Mouse (Mus musculus) testis, adult 2 months (tissue): ENCODE data around the gene Aqp9.

Experiments
- CTCF ChIP-seq: fragments of 200-500 bp; IDR thresholded peaks from 2 replicates; pipeline ENCODE4 v1.5.1; 2012; ENCODE audit warnings: low read depth, mild to moderate bottlenecking, inconsistent platforms, low read length, moderate library complexity; ENCODE audit not compliant: control insufficient read depth, insufficient read depth, insufficient replicate concordance
- POLR2A ChIP-seq: fragments of 200-500 bp; IDR thresholded peaks from 2 replicates; pipeline ENCODE4 v1.6.1; 2012; ENCODE audit warnings: low read depth, mild to moderate bottlenecking, inconsistent platforms, low read length, moderate library complexity; ENCODE audit not compliant: control insufficient read depth

DNA sequence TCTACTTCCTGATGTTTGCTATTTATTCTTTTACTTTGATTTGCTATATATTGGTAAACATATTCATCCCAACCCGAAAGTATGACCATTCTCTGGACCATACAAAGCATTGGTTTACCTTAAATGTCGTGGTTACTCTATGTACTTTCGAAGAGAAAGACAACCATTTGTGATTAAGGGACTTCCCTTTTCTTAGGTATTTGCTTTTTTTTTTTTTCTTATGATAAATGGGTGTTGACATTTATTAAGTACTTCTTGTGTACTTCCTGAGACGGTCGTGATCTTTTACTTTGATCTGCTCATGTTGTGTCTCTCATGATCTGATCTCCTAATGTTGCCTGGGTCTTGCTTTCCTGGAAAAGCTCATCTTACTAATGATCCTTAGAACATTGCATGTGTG lies 30.3 kb upstream of the Aqp9 start:
- TF ChIP-seq POLR2A (no peak), CTCF (no peak)
